Mouse (Mus musculus): ENCODE measurements around the gene Ube2g1. TPM values are rescaled to one million over a fixed set of nuclear protein-coding genes. Genes with fewer than 3 reads are reported as not detected.
"Not testable (repeated sequence)": the region's sequence is repeated elsewhere in the genome, so short reads cannot be mapped to it uniquely, and the experiment has no call there.

Ube2g1 gene
- polyA plus RNA-seq, 1 experiment: 8.1 TPM

DNA sequence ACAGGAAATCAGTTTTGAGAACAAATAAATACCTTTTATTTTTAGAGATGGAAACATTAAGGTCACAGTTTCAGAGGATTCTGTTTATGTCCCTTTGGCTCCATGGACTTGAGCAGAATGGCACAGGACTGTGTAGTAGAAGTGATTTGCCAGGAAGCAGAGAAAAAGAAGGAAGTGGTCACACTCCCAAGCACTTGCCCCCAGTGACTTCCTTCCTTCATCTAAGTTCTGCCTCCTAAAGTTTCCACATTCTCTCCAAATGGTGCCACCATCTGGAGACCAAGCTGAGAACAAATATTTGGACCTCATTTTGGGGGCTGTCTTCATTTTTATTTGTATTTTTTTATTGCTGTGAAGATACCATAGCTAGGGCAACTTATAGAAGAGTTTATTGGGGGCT is 90.2 kb downstream of the Ube2g1 start:
- TF ChIP-seq CEBPB (IDR thresholded peaks at IDR 0.05; ENCODE audit: low read depth): no peak
- no peak for TF ChIP-seq FOSL1 (IDR thresholded peaks at IDR 0.05; ENCODE audit: insufficient read depth, low read length, poor library complexity, severe bottlenecking)
- TF ChIP-seq CTCF (IDR thresholded peaks at IDR 0.05; ENCODE audit: control insufficient read depth, insufficient read depth, insufficient read length): no peak
- no peak for TF ChIP-seq USF1 (IDR thresholded peaks at IDR 0.05; ENCODE audit: low read depth)
- no peak for TF ChIP-seq MYOD1 (IDR thresholded peaks at IDR 0.05; ENCODE audit: control insufficient read depth, insufficient read length, low read depth)
- TF ChIP-seq MAX (IDR thresholded peaks at IDR 0.05): no peak
- Histone ChIP-seq H3K36me3 (ENCODE audit: control insufficient read depth, insufficient read depth) (peaks cover 33% of the 10 kb centered on the region), H3ac (ENCODE audit: control insufficient read depth, insufficient read length, low read depth) (no peak overlapping the region), H3K79me3 (ENCODE audit: low read depth) (peaks cover 87% of the 10 kb centered on the region), H3K4me3 (ENCODE audit: insufficient read depth, poor library complexity, severe bottlenecking) (no peak overlapping the region), H3K27me3 (ENCODE audit: control insufficient read depth, insufficient read depth, insufficient read length) (no peaks in the 10 kb centered on the region), H3K79me2 (ENCODE audit: control insufficient read depth, insufficient read depth) (peaks cover 100% of the 10 kb centered on the region)

DNA sequence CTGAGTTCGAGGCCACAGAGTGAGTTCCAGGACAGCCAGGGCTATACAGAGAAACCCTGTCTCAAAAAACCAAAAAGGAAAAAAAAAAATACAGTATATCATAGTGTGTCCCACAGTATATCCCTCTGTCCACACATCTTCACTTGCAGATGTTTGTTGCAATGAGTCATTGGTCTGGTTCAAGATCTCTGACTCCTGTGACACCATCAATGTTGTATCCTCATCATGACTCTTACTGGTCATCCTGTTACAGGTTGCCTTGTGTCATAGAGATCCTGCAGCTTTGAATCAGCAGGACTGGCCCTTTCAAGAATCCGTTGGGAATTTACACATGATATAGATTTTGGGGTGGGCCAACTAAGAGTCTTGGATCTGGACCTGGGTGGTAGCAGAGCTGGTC is 98.0 kb downstream of the Ube2g1 start:
- H3ac ChIP-seq (ENCODE audit: control insufficient read depth, insufficient read length, low read depth); H3K4me3 ChIP-seq (ENCODE audit: insufficient read depth, poor library complexity, severe bottlenecking); H3K27me3 ChIP-seq (ENCODE audit: control insufficient read depth, insufficient read depth, insufficient read length): not testable (repeated sequence)
- peaks cover 82% of the 10 kb centered on the region for H3K79me3 ChIP-seq (ENCODE audit: low read depth)
- peaks cover 24% of the 10 kb centered on the region for H3K36me3 ChIP-seq (ENCODE audit: control insufficient read depth, insufficient read depth)
- H3K79me2 ChIP-seq (ENCODE audit: control insufficient read depth, insufficient read depth): peaks cover 100% of the 10 kb centered on the region

DNA sequence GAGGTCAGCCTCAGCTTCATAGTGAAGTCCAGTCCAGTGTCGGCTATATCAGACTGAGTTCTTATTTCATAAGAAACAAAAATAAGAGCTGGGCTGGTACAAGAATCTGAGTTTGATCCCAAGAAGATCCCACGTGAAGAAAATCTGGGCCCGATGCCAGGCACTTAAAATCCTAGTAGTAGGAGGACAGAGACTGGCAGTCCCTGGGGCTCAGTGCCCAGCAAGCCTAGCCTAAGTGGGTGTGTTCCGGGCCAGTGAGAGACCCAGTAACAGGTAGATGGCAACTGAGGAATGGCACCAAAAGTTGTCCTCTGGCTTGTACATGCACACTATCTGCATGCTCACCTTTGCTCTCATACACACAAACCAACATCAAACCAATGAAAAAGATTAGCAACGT is 105.6 kb downstream of the Ube2g1 start:
- H3K4me3 ChIP-seq (ENCODE audit: insufficient read depth, poor library complexity, severe bottlenecking): no peak overlapping the region
- no peaks in the 10 kb centered on the region for H3K27me3 ChIP-seq (ENCODE audit: control insufficient read depth, insufficient read depth, insufficient read length)
- H3K36me3 ChIP-seq (ENCODE audit: control insufficient read depth, insufficient read depth): peaks cover 50% of the 10 kb centered on the region
- peaks cover 70% of the 10 kb centered on the region for H3K79me2 ChIP-seq (ENCODE audit: control insufficient read depth, insufficient read depth)
- H3K79me3 ChIP-seq (ENCODE audit: low read depth): peaks cover 41% of the 10 kb centered on the region
- no peak overlapping the region for H3ac ChIP-seq (ENCODE audit: control insufficient read depth, insufficient read length, low read depth)
- TF ChIP-seq MAX (IDR thresholded peaks at IDR 0.05) (no peak), CTCF (IDR thresholded peaks at IDR 0.05; ENCODE audit: control insufficient read depth, insufficient read depth, insufficient read length) (no peak), MYOD1 (IDR thresholded peaks at IDR 0.05; ENCODE audit: control insufficient read depth, insufficient read length, low read depth) (no peak), USF1 (IDR thresholded peaks at IDR 0.05; ENCODE audit: low read depth) (no peak), CEBPB (IDR thresholded peaks at IDR 0.05; ENCODE audit: low read depth) (no peak), FOSL1 (IDR thresholded peaks at IDR 0.05; ENCODE audit: insufficient read depth, low read length, poor library complexity, severe bottlenecking) (no peak), MYOG (IDR thresholded peaks at IDR 0.05; ENCODE audit: control insufficient read depth, extremely low read depth, insufficient read length) (no peak)

DNA sequence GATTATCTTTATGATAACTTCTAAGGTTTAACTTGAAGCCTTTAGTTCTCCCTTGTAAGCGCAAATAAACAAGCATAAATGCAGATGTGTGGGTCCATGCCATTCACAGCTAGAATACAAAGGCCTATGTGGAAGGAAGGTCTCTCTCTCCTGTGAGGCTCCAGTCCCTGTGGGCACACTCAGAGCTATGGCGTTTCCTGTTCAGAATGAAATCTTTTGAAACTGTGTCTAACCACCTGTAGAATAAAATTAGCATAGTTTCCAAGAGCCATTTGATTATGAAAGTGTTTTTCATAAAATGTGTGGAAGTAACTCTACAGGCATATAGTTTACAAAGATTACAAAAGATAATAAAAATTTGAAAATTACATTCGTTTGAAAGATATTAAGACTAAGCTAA is 111.1 kb downstream of the Ube2g1 start:
- TF ChIP-seq FOSL1 (IDR thresholded peaks at IDR 0.05; ENCODE audit: insufficient read depth, low read length, poor library complexity, severe bottlenecking): no peak
- no peak for TF ChIP-seq MYOD1 (IDR thresholded peaks at IDR 0.05; ENCODE audit: control insufficient read depth, insufficient read length, low read depth)
- no peak for TF ChIP-seq CTCF (IDR thresholded peaks at IDR 0.05; ENCODE audit: control insufficient read depth, insufficient read depth, insufficient read length)
- TF ChIP-seq CEBPB (IDR thresholded peaks at IDR 0.05; ENCODE audit: low read depth): no peak
- no peak for TF ChIP-seq MAX (IDR thresholded peaks at IDR 0.05)
- no peak for TF ChIP-seq MYOG (IDR thresholded peaks at IDR 0.05; ENCODE audit: control insufficient read depth, extremely low read depth, insufficient read length)
- no peak for TF ChIP-seq USF1 (IDR thresholded peaks at IDR 0.05; ENCODE audit: low read depth)
- H3K27me3 ChIP-seq (ENCODE audit: control insufficient read depth, insufficient read depth, insufficient read length): no peaks in the 10 kb centered on the region
- H3K79me2 ChIP-seq (ENCODE audit: control insufficient read depth, insufficient read depth): peaks cover 25% of the 10 kb centered on the region
- peaks cover 1% of the 10 kb centered on the region for H3K79me3 ChIP-seq (ENCODE audit: low read depth)
- no peak overlapping the region for H3K4me3 ChIP-seq (ENCODE audit: insufficient read depth, poor library complexity, severe bottlenecking)
- H3ac ChIP-seq (ENCODE audit: control insufficient read depth, insufficient read length, low read depth): no peak overlapping the region
- peaks cover 63% of the 10 kb centered on the region for H3K36me3 ChIP-seq (ENCODE audit: control insufficient read depth, insufficient read depth)

DNA sequence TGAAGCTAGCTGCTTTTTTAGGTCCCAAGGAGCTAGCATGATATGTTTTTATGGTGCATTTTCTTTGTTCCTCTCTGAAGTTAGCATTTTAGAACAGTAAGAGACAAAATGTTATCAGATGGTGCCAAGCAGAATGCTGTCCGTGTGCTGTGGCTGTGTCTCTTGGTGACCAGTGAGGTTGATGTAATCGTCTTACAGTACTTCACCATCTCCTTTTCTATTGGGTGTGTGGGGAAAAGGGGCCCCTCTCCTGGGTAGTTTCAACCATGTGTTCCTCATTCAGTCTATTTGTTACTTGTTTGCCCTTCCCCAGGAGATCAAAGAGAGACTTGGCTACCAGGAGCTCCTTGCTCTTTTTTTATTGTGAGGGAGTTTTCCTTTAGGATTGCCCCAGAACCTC is 116.1 kb downstream of the Ube2g1 start:
- no peak for TF ChIP-seq MAX (IDR thresholded peaks at IDR 0.05)
- TF ChIP-seq USF1 (IDR thresholded peaks at IDR 0.05; ENCODE audit: low read depth): no peak
- TF ChIP-seq CEBPB (IDR thresholded peaks at IDR 0.05; ENCODE audit: low read depth): no peak
- no peak for TF ChIP-seq MYOD1 (IDR thresholded peaks at IDR 0.05; ENCODE audit: control insufficient read depth, insufficient read length, low read depth)
- no peak for TF ChIP-seq FOSL1 (IDR thresholded peaks at IDR 0.05; ENCODE audit: insufficient read depth, low read length, poor library complexity, severe bottlenecking)
- no peak for TF ChIP-seq CTCF (IDR thresholded peaks at IDR 0.05; ENCODE audit: control insufficient read depth, insufficient read depth, insufficient read length)
- no peak for TF ChIP-seq MYOG (IDR thresholded peaks at IDR 0.05; ENCODE audit: control insufficient read depth, extremely low read depth, insufficient read length)
- H3K4me3 ChIP-seq (ENCODE audit: insufficient read depth, poor library complexity, severe bottlenecking): no peak overlapping the region
- peaks cover 61% of the 10 kb centered on the region for H3K36me3 ChIP-seq (ENCODE audit: control insufficient read depth, insufficient read depth)
- no peaks in the 10 kb centered on the region for H3K27me3 ChIP-seq (ENCODE audit: control insufficient read depth, insufficient read depth, insufficient read length)
- H3K79me3 ChIP-seq (ENCODE audit: low read depth): peaks cover 4% of the 10 kb centered on the region
- peaks cover 19% of the 10 kb centered on the region for H3K79me2 ChIP-seq (ENCODE audit: control insufficient read depth, insufficient read depth)
- no peak overlapping the region for H3ac ChIP-seq (ENCODE audit: control insufficient read depth, insufficient read length, low read depth)

DNA sequence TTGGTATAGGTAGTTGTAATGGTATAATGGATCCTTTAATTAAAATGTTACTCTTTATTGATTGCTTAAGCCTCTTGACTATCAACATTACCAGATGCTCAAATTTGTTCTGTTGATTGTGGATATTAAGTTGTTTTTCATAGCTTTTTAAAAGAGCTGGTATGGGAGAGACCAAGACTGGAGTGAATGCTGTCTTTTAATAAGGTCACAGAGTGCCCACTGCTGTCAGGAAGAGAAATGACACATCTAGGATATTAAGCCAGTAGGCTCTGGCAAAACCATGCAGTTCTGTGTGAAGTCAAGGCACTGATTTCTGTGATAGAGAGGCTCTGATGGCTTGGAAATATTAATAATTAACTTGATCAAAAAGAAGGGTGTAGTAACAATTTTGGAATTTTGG is 116.8 kb downstream of the Ube2g1 start:
- H3K36me3 ChIP-seq (ENCODE audit: control insufficient read depth, insufficient read depth): peaks cover 67% of the 10 kb centered on the region

More for the DNA sequence above, 116.8 kb downstream of the Ube2g1 start:
- TF ChIP-seq USF1 (IDR thresholded peaks at IDR 0.05; ENCODE audit: low read depth) (no peak), MYOG (IDR thresholded peaks at IDR 0.05; ENCODE audit: control insufficient read depth, extremely low read depth, insufficient read length) (no peak), FOSL1 (IDR thresholded peaks at IDR 0.05; ENCODE audit: insufficient read depth, low read length, poor library complexity, severe bottlenecking) (no peak), MAX (IDR thresholded peaks at IDR 0.05) (no peak)
- Histone ChIP-seq H3K27me3 (ENCODE audit: control insufficient read depth, insufficient read depth, insufficient read length) (no peaks in the 10 kb centered on the region), H3K79me2 (ENCODE audit: control insufficient read depth, insufficient read depth) (peaks cover 12% of the 10 kb centered on the region), H3K79me3 (ENCODE audit: low read depth) (peaks cover 4% of the 10 kb centered on the region), H3K4me3 (ENCODE audit: insufficient read depth, poor library complexity, severe bottlenecking) (no peak overlapping the region), H3ac (ENCODE audit: control insufficient read depth, insufficient read length, low read depth) (no peak overlapping the region)
